Mouse (Mus musculus) heart, postnatal 14 days (tissue): ENCODE measurements around the gene Pbld1. TPM values are rescaled to one million over a fixed set of nuclear protein-coding genes. Genes with fewer than 3 reads are reported as not detected.

Source experiments
- DNase-seq, 2 experiments: peaks; one replicate each; pipeline ENCODE4 v3.0.0; 2021 to 2022
- intact Hi-C: fragments of 180-260 bp; cut with DNase I; formaldehyde crosslinking; loops from one replicate; pipeline ENCODE4 v1.15.1; 2025
- total RNA-seq, 2 experiments: library from RNA; stranded (reverse); gene quantifications; 2 replicates each; pipeline ENCODE4 v1.2.3; 2021

Pbld1 gene
- total RNA-seq, 2 experiments from 2014 or later: 0.41 to 1.5 TPM

GRCm38 (mm10) chr10:63089758-63090571, 30.0 kb downstream of the Pbld1 start:
- peak in 1 of 2 experiments; percentile 22 for DNase-seq
- intact Hi-C loops: no loop called here

GRCm38 (mm10) chr10:63091915-63092314, 32.0 kb downstream of the Pbld1 start:
- intact Hi-C loops: no loop called here
- DNase-seq: no peak

- no peak for DNase-seq
- intact Hi-C loops: no loop called here
Observed at GRCm38 (mm10) chr10:63092616-63093550, 32.9 kb downstream of the Pbld1 start.

- DNase-seq: no peak
- intact Hi-C loops: no loop called here
Observed at GRCm38 (mm10) chr10:63096757-63097156, 36.8 kb downstream of the Pbld1 start.

GRCm38 (mm10) chr10:63098191-63098590, 38.2 kb downstream of the Pbld1 start:
- DNase-seq: no peak
- intact Hi-C loops: no loop called here

- intact Hi-C loops: no loop called here
- DNase-seq: no peak
Observed at GRCm38 (mm10) chr10:63099521-63099920, 39.6 kb downstream of the Pbld1 start, which contains the start of gene Atoh7. TSS of gene Atoh7 (plus strand) at chr10:63099651.

- DNase-seq: peak; percentile 56
- intact Hi-C loops: no loop called here
Observed at GRCm38 (mm10) chr10:63099941-63100562, 40.1 kb downstream of the Pbld1 start.

GRCm38 (mm10) chr10:63100657-63101056, 40.7 kb downstream of the Pbld1 start:
- intact Hi-C loops: no loop called here
- DNase-seq: no peak

GRCm38 (mm10) chr10:63113027-63113604, 53.2 kb downstream of the Pbld1 start:
- intact Hi-C loops: no loop called here
- DNase-seq: no peak

GRCm38 (mm10) chr10:63113716-63114360, 53.9 kb downstream of the Pbld1 start:
- DNase-seq: no peak
- intact Hi-C loops: no loop called here

- no peak for DNase-seq
- intact Hi-C loops: no loop called here
Observed at GRCm38 (mm10) chr10:63115881-63116280, 55.9 kb downstream of the Pbld1 start.

- intact Hi-C loops: no loop called here
Observed at GRCm38 (mm10) chr10:63116376-63116775, 56.4 kb downstream of the Pbld1 start.

GRCm38 (mm10) chr10:63117583-63117982, 57.6 kb downstream of the Pbld1 start:
- intact Hi-C loops: no loop called here

More at GRCm38 (mm10) chr10:63116376-63116775, 56.4 kb downstream of the Pbld1 start:
- DNase-seq: no peak

GRCm38 (mm10) chr10:63119916-63120315, 60.0 kb downstream of the Pbld1 start:
- intact Hi-C loops: no loop called here

More at GRCm38 (mm10) chr10:63117583-63117982, 57.6 kb downstream of the Pbld1 start:
- DNase-seq: no peak

GRCm38 (mm10) chr10:63121961-63122360, 62.0 kb downstream of the Pbld1 start:
- intact Hi-C loops: no loop called here
- DNase-seq: no peak

More at GRCm38 (mm10) chr10:63119916-63120315, 60.0 kb downstream of the Pbld1 start:
- DNase-seq: no peak

- DNase-seq: peak in 1 of 2 experiments; percentile 14
Observed at GRCm38 (mm10) chr10:63122516-63122915, 62.6 kb downstream of the Pbld1 start.

GRCm38 (mm10) chr10:63123141-63123540, 63.2 kb downstream of the Pbld1 start:
- intact Hi-C loops: no loop called here
- DNase-seq: no peak

More at GRCm38 (mm10) chr10:63122516-63122915, 62.6 kb downstream of the Pbld1 start:
- intact Hi-C loops: no loop called here

- no peak for DNase-seq
- intact Hi-C loops: no loop called here
Observed at GRCm38 (mm10) chr10:63124016-63124415, 64.1 kb downstream of the Pbld1 start.

- no peak for DNase-seq
- intact Hi-C loops: no loop called here
Observed at GRCm38 (mm10) chr10:63125343-63125742, 65.4 kb downstream of the Pbld1 start.

- no peak for DNase-seq
- intact Hi-C loops: no loop called here
Observed at GRCm38 (mm10) chr10:63126116-63126515, 66.2 kb downstream of the Pbld1 start.
